Mouse (Mus musculus) neutrophil, adult 83 days (primary cell): ENCODE data around the gene Mgat4a. TPM values are rescaled to one million over a fixed set of nuclear protein-coding genes. Genes with fewer than 3 reads are reported as not detected.

Experiments used
- total RNA-seq, 2 experiments: library from RNA; stranded (reverse); gene quantifications; one replicate each; pipeline ENCODE4 v1.2.4; 2023

The Mgat4a gene
- total RNA-seq: 10 to 100 TPM; 16.4 to 18.8 TPM

GRCm38 (mm10) chr1:37540810-37541658 lies at the start of gene Mgat4a:
Gene Mgat4a (minus strand): TSS chr1:37541016.

GRCm38 (mm10) chr1:37429366-37430296 lies 111.2 kb downstream of the Mgat4a start, which contains the start of the genes Coa5 and Unc50:
Gene Coa5 (minus strand): TSS chr1:37430103.
Gene Unc50 (plus strand): TSS chr1:37430139.

Other genes with a start within 250 kb of the Mgat4a start
- 100 to 1,000 TPM; 137 to 161 TPM for gene Inpp4a, start 241.2 kb downstream of the Mgat4a start, total RNA-seq
- 10 to 100 TPM; 30.4 to 30.7 TPM for gene Coa5, start 110.9 kb downstream of the Mgat4a start, total RNA-seq
- gene Unc50, start 110.9 kb downstream of the Mgat4a start, total RNA-seq: 10 to 100 TPM; 29.2 to 33.5 TPM
- under 1 TPM in 1 of 2 experiments, not detected in 1; 0.13 TPM for gene 2010300C02Rik, start 179.1 kb upstream of the Mgat4a start, total RNA-seq